Mouse (Mus musculus): ENCODE data around the gene Caln1.

- TF ChIP-seq CTCF (IDR thresholded peaks at IDR 0.05) (no peak), EP300 (IDR thresholded peaks at IDR 0.05) (no peak)
These were observed 24.3 kb upstream of the Caln1 start for GRCm38 (mm10) chr5:130344999-130345398.
